Mouse (Mus musculus) heart, embryonic 11.5 days (tissue): ENCODE measurements around the gene Gm20388. TPM values are rescaled to one million over a fixed set of nuclear protein-coding genes. Genes with fewer than 3 reads are reported as not detected.

ENCODE experiments used
- ATAC-seq: fragments of 200-750 bp; cut with Nextera tagmentation; replicated peaks from 2 replicates; pipeline ENCODE4 v1.8.0; 2017; ENCODE audit warnings: moderate library complexity; ENCODE audit not compliant: insufficient number of reproducible peaks, low FRiP score, low TSS enrichment
- H3K27ac ChIP-seq: fragments of 300-500 bp; sonication (generic); 2 replicates; pipeline ENCODE4 v1.5.1; 2014; ENCODE audit warnings: mild to moderate bottlenecking, low read depth, low read length
- H3K27me3 ChIP-seq: fragments of 300-500 bp; sonication (generic); 2 replicates; pipeline ENCODE4 v1.6.1; 2014; ENCODE audit warnings: mild to moderate bottlenecking, low read length, mixed read lengths; ENCODE audit not compliant: control insufficient read depth, insufficient read depth
- H3K36me3 ChIP-seq: fragments of 300-500 bp; sonication (generic); 2 replicates; pipeline ENCODE4 v1.6.1; 2014; ENCODE audit warnings: mild to moderate bottlenecking, low read length, moderate library complexity, mixed read lengths; ENCODE audit not compliant: control insufficient read depth, insufficient read depth
- H3K4me1 ChIP-seq: fragments of 300-500 bp; sonication (generic); 2 replicates; pipeline ENCODE4 v1.6.1; 2014; ENCODE audit warnings: low read length; ENCODE audit not compliant: control insufficient read depth, insufficient read depth
- H3K4me2 ChIP-seq: fragments of 300-500 bp; sonication (generic); 2 replicates; pipeline ENCODE4 v1.6.1; 2014; ENCODE audit warnings: mild to moderate bottlenecking, moderate library complexity
- H3K4me3 ChIP-seq: fragments of 300-500 bp; sonication (generic); 2 replicates; pipeline ENCODE4 v1.5.1; 2014; ENCODE audit warnings: low read depth, low read length
- H3K9ac ChIP-seq: fragments of 300-500 bp; sonication (generic); 2 replicates; pipeline ENCODE4 v1.6.1; 2014; ENCODE audit warnings: mild to moderate bottlenecking, low read depth, low read length, moderate library complexity
- H3K9me3 ChIP-seq: fragments of 300-500 bp; sonication (generic); replicated peaks from 2 replicates; pipeline ENCODE4 v1.6.1; 2016; ENCODE audit warnings: low read length; ENCODE audit not compliant: control insufficient read depth
- WGBS: fragments of 180-500 bp; shearing (Covaris S2); extraction: QIAGEN DNeasy Blood & Tissue Kit; methylation state at CpG from one replicate; pipeline ENCODE4 v1.1.7; 2014; ENCODE audit not compliant: insufficient replicate concordance; 5-methylcytosine and 5-hydroxymethylcytosine counted together
- polyA plus RNA-seq: library from polyadenylated mRNA; unstranded; fragments of >200 nt; fragmentation: Nextera tagmentation; extraction: Ambion mirVana; gene quantifications from 2 replicates; pipeline ENCODE4 v1.2.1, GENCODE M21; 2014

The Gm20388 gene
- polyA plus RNA-seq, 1 experiment from 2014 or later = 6.4 TPM

GRCm38 (mm10) chr8:120173195-120173594 is 262.6 kb downstream of the Gm20388 start:
- WGBS = 67% methylated on average over 1 of the region's 1 CpGs
- Histone ChIP-seq H3K4me1 (peaks cover 23% of the 10 kb centered on the region), H3K4me3 (no peak overlapping the region), H3K4me2 (no peak overlapping the region), H3K36me3 (no peaks in the 10 kb centered on the region), H3K27me3 (peaks cover 28% of the 10 kb centered on the region), H3K9me3 (no peaks in the 10 kb centered on the region), H3K9ac (no peak overlapping the region), H3K27ac (no peak overlapping the region)
- ATAC-seq = no peak

GRCm38 (mm10) chr8:120174606-120175005 is 264.0 kb downstream of the Gm20388 start:
- H3K27me3 ChIP-seq = peaks cover 34% of the 10 kb centered on the region
- H3K9ac ChIP-seq = no peak overlapping the region
- no peak overlapping the region for H3K4me3 ChIP-seq

GRCm38 (mm10) chr8:120176605-120177004 is 266.0 kb downstream of the Gm20388 start:
- Histone ChIP-seq H3K27me3 (peaks cover 34% of the 10 kb centered on the region), H3K27ac (no peak overlapping the region), H3K9ac (no peak overlapping the region), H3K4me1 (peaks cover 22% of the 10 kb centered on the region), H3K9me3 (no peaks in the 10 kb centered on the region), H3K36me3 (no peaks in the 10 kb centered on the region), H3K4me2 (no peak overlapping the region), H3K4me3 (no peak overlapping the region)
- 27% methylated on average over 4 of the region's 4 CpGs for WGBS
- ATAC-seq = no peak

More at GRCm38 (mm10) chr8:120174606-120175005, 264.0 kb downstream of the Gm20388 start:
- Histone ChIP-seq H3K9me3 (no peaks in the 10 kb centered on the region), H3K27ac (no peak overlapping the region), H3K4me2 (no peak overlapping the region), H3K36me3 (no peaks in the 10 kb centered on the region), H3K4me1 (peaks cover 22% of the 10 kb centered on the region)
- 54% methylated on average over 18 of the region's 18 CpGs for WGBS
- no peak for ATAC-seq

GRCm38 (mm10) chr8:120177318-120178123 is 266.9 kb downstream of the Gm20388 start, which contains the start of gene Fam92b:
Gene Fam92b, minus strand, starts transcription at chr8:120177466.
- ATAC-seq = peak; percentile 79
- H3K9ac ChIP-seq = no peak within 1 kb of the TSS
- no peak within 1 kb of the TSS for H3K4me3 ChIP-seq
- H3K9me3 ChIP-seq = no peaks in the 10 kb centered on the region
- H3K4me2 ChIP-seq = peak within 1 kb of the TSS; percentile 34
- H3K27me3 ChIP-seq = peaks cover 31% of the 10 kb centered on the region
- WGBS = under 1% methylated on average over 17 of the region's 26 CpGs
- peaks cover 22% of the 10 kb centered on the region for H3K4me1 ChIP-seq
- H3K27ac ChIP-seq = no peak within 1 kb of the TSS
- H3K36me3 ChIP-seq = no peaks in the 10 kb centered on the region

GRCm38 (mm10) chr8:120178124-120178514 is 267.5 kb downstream of the Gm20388 start:
- no peaks in the 10 kb centered on the region for H3K9me3 ChIP-seq
- ATAC-seq = no peak
- H3K4me3 ChIP-seq = no peak overlapping the region
- H3K9ac ChIP-seq = no peak overlapping the region
- H3K4me2 ChIP-seq = peak overlapping the region; percentile 34
- H3K4me1 ChIP-seq = peaks cover 22% of the 10 kb centered on the region
- H3K36me3 ChIP-seq = no peaks in the 10 kb centered on the region
- WGBS = 19% methylated on average over 10 of the region's 10 CpGs
- no peak overlapping the region for H3K27ac ChIP-seq
- peaks cover 27% of the 10 kb centered on the region for H3K27me3 ChIP-seq

- Histone ChIP-seq H3K9me3 (no peaks in the 10 kb centered on the region), H3K4me3 (peak overlapping the region; percentile 18; the same call in 1 of the 2 replicates), H3K4me1 (peaks cover 22% of the 10 kb centered on the region), H3K36me3 (no peaks in the 10 kb centered on the region), H3K27ac (no peak overlapping the region), H3K9ac (no peak overlapping the region), H3K27me3 (peaks cover 25% of the 10 kb centered on the region), H3K4me2 (peak overlapping the region; percentile 56)
- WGBS = under 1% methylated on average over 10 of the region's 10 CpGs
- 0 out of 2 replicates have a peak, but pooled peaks have one; percentile 5 for ATAC-seq
These were observed 268.4 kb downstream of the Gm20388 start for GRCm38 (mm10) chr8:120179027-120179431.

- Histone ChIP-seq H3K36me3 (no peaks in the 10 kb centered on the region), H3K9me3 (no peaks in the 10 kb centered on the region), H3K27ac (no peak overlapping the region), H3K27me3 (peaks cover 17% of the 10 kb centered on the region), H3K4me1 (peaks cover 35% of the 10 kb centered on the region), H3K4me2 (no peak overlapping the region), H3K9ac (no peak overlapping the region), H3K4me3 (no peak overlapping the region)
- WGBS = 60% methylated on average over 7 of the region's 7 CpGs
- no peak for ATAC-seq
These were observed 269.9 kb downstream of the Gm20388 start for GRCm38 (mm10) chr8:120180445-120180970.

- peaks cover 41% of the 10 kb centered on the region for H3K4me1 ChIP-seq
- 83% methylated on average over 5 of the region's 5 CpGs for WGBS
These were observed 270.6 kb downstream of the Gm20388 start for GRCm38 (mm10) chr8:120181274-120181673.

More at GRCm38 (mm10) chr8:120181274-120181673, 270.6 kb downstream of the Gm20388 start:
- peaks cover 12% of the 10 kb centered on the region for H3K27me3 ChIP-seq
- no peak overlapping the region for H3K27ac ChIP-seq
- no peak overlapping the region for H3K9ac ChIP-seq
- H3K4me3 ChIP-seq = no peak overlapping the region
- H3K9me3 ChIP-seq = no peaks in the 10 kb centered on the region
- no peak overlapping the region for H3K4me2 ChIP-seq
- no peak for ATAC-seq
- H3K36me3 ChIP-seq = no peaks in the 10 kb centered on the region
